In genomic region chr19:24030511-24030870, GRCm38 (mm10) we compare ENCODE assay signal across 7 mouse cellular contexts. TPM values are rescaled to one million over a fixed set of nuclear protein-coding genes. Genes with fewer than 3 reads are reported as not detected.
DNase-seq lines count a peak whose midpoint lies in the region; ATAC-seq and TF ChIP-seq lines count a peak whose summit lies in the region.

No protein-coding gene starts in this region.

- H3K4me3 ChIP-seq in embryonic facial prominence, embryonic 14.5 days (ENCODE audit: low read depth, low read length): peak overlapping the region; percentile 47
- peak overlapping the region; percentile 67 for H3K4me3 ChIP-seq in hindbrain, embryonic 10.5 days
- H3K4me3 ChIP-seq in limb, embryonic 10.5 days: peak overlapping the region; percentile 66
- H3K4me3 ChIP-seq in myocyte: no peak overlapping the region

- no peaks in the 10 kb centered on the region for H3K36me3 ChIP-seq in embryonic facial prominence, embryonic 14.5 days (ENCODE audit: control insufficient read depth, insufficient read depth, low read length)
- H3K36me3 ChIP-seq in hindbrain, embryonic 10.5 days: no peaks in the 10 kb centered on the region
- H3K36me3 ChIP-seq in limb, embryonic 10.5 days: no peaks in the 10 kb centered on the region
- H3K36me3 ChIP-seq in myocyte (ENCODE audit: control insufficient read depth, insufficient read depth): no peaks in the 10 kb centered on the region

- 0% methylated on average over 8 of the region's 49 CpGs for WGBS in embryonic facial prominence, embryonic 14.5 days
- WGBS in hindbrain, embryonic 10.5 days: 11% methylated on average over 48 of the region's 49 CpGs
- WGBS in limb, embryonic 10.5 days: 14% methylated on average over 42 of the region's 49 CpGs

- peak overlapping the region; percentile 90 for H3K4me2 ChIP-seq in embryonic facial prominence, embryonic 14.5 days (ENCODE audit: low read depth, low read length)
- peak overlapping the region; percentile 74 for H3K4me2 ChIP-seq in myocyte (ENCODE audit: low read depth)

- peak overlapping the region; percentile 62 for H3K9ac ChIP-seq in embryonic facial prominence, embryonic 14.5 days (ENCODE audit: low read depth, low read length)

- TF ChIP-seq POLR2A in myocyte (IDR thresholded peaks at IDR 0.05; ENCODE audit: insufficient read length, low read depth): no peak

- H3K27ac ChIP-seq in embryonic facial prominence, embryonic 14.5 days (replicated peaks; ENCODE audit: low read depth, low read length): no peak overlapping the region
- H3K27ac ChIP-seq in hindbrain, embryonic 10.5 days: peak overlapping the region; percentile 82
- H3K27ac ChIP-seq in limb, embryonic 10.5 days: peak overlapping the region; percentile 42

- peaks cover 53% of the 10 kb centered on the region for H3K27me3 ChIP-seq in embryonic facial prominence, embryonic 14.5 days (replicated peaks; ENCODE audit: control insufficient read depth, insufficient read depth, low read length)
- peaks cover 64% of the 10 kb centered on the region for H3K27me3 ChIP-seq in hindbrain, embryonic 10.5 days (ENCODE audit: insufficient read depth, poor library complexity, severe bottlenecking)
- peaks cover 62% of the 10 kb centered on the region for H3K27me3 ChIP-seq in limb, embryonic 10.5 days (ENCODE audit: low read depth, poor library complexity, severe bottlenecking)
- peaks cover 32% of the 10 kb centered on the region for H3K27me3 ChIP-seq in myocyte (ENCODE audit: control insufficient read depth, insufficient read depth, insufficient read length)

- DNase-seq in urinary bladder, adult 2 months (ENCODE audit: low spot score): peak; percentile 53
- no peak for DNase-seq in urinary bladder, postnatal 4 days (ENCODE audit: low spot score in 2 of 2)
- peak; percentile 23 for DNase-seq in embryonic facial prominence, embryonic 14.5 days (ENCODE audit: low spot score)
- DNase-seq in hindbrain, embryonic 10.5 days (ENCODE audit: low spot score): peak; percentile 39
- DNase-seq in limb, embryonic 10.5 days (ENCODE audit: low spot score): peak; percentile 55

- H3K4me1 ChIP-seq in embryonic facial prominence, embryonic 14.5 days (ENCODE audit: control insufficient read depth, insufficient read depth, low read length): peaks cover 4% of the 10 kb centered on the region; the same call in 1 of the 2 replicates
- peaks cover 74% of the 10 kb centered on the region for H3K4me1 ChIP-seq in hindbrain, embryonic 10.5 days (replicated peaks)
- H3K4me1 ChIP-seq in limb, embryonic 10.5 days: peaks cover 20% of the 10 kb centered on the region

- peak; percentile 57 for ATAC-seq in embryonic facial prominence, embryonic 14.5 days (ENCODE audit: low read depth)
- ATAC-seq in granulocyte monocyte progenitor cell, adult 5-6 weeks (replicated peaks; ENCODE audit: poor library complexity, severe bottlenecking): no peak; the same call in 1 of the 2 replicates

- H3K79me2 ChIP-seq in myocyte (ENCODE audit: control insufficient read depth, insufficient read depth): no peaks in the 10 kb centered on the region

- H3ac ChIP-seq in myocyte (ENCODE audit: control insufficient read depth, insufficient read length): peak overlapping the region; percentile 16

- H3K9me3 ChIP-seq in embryonic facial prominence, embryonic 14.5 days (ENCODE audit: control insufficient read depth, low read length): no peaks in the 10 kb centered on the region
- no peaks in the 10 kb centered on the region for H3K9me3 ChIP-seq in hindbrain, embryonic 10.5 days
- H3K9me3 ChIP-seq in limb, embryonic 10.5 days (replicated peaks): no peaks in the 10 kb centered on the region

TF ChIP-seq in myocyte, 11 proteins besides CTCF, POLR2A, EP300 and RAD21:
- TF ChIP-seq MYOD1 (IDR thresholded peaks at IDR 0.05; ENCODE audit: control insufficient read depth in 1 of 3, insufficient read length in 2 of 3, low read depth in 2 of 3): no peak
- TF ChIP-seq SRF (IDR thresholded peaks at IDR 0.05; ENCODE audit: control insufficient read depth, insufficient read length, low read depth): no peak
- no peak for TF ChIP-seq POLR2AphosphoS2 (IDR thresholded peaks at IDR 0.05; ENCODE audit: insufficient read length, low read depth)
- no peak for TF ChIP-seq MAX (IDR thresholded peaks at IDR 0.05; ENCODE audit: low read depth)
- TF ChIP-seq E2F4 (IDR thresholded peaks at IDR 0.05; ENCODE audit: insufficient read depth): no peak
- TF ChIP-seq REST (IDR thresholded peaks at IDR 0.05; ENCODE audit: insufficient read depth, insufficient read length): no peak
- no peak for TF ChIP-seq TCF3 (IDR thresholded peaks at IDR 0.05; ENCODE audit: insufficient read length, low read depth)
- TF ChIP-seq CEBPB (IDR thresholded peaks at IDR 0.05; ENCODE audit: insufficient read depth, poor library complexity, severe bottlenecking): no peak
- no peak for TF ChIP-seq MYOG (IDR thresholded peaks at IDR 0.05; ENCODE audit: control insufficient read depth in 1 of 3, insufficient read depth in 1 of 3, insufficient read length in 2 of 3, low read depth in 2 of 3)
- no peak for TF ChIP-seq TCF12 (IDR thresholded peaks at IDR 0.05; ENCODE audit: insufficient read depth, poor library complexity, severe bottlenecking)
- TF ChIP-seq USF1 (IDR thresholded peaks at IDR 0.05; ENCODE audit: low read depth): no peak

RNA-seq across cellular contexts. Expression of gene Fam189a2, which starts 0.3 kb away (rescaled TPM):
- polyA plus RNA-seq in urinary bladder, adult 2 months (2012; rRNA removed): 34.3 and 35.5 TPM in 2 replicates
- polyA plus RNA-seq in embryonic facial prominence, embryonic 14.5 days (2014; fragmentation: Nextera tagmentation; extraction: Ambion mirVana): 1.6 and 1.9 TPM in 2 replicates
- 0.60 and 0.98 TPM in 2 replicates for polyA plus RNA-seq in hindbrain, embryonic 10.5 days (2016; fragmentation: Nextera tagmentation; extraction: Ambion mirVana)
- polyA plus RNA-seq in limb, embryonic 10.5 days (2016; fragmentation: Nextera tagmentation; extraction: Ambion mirVana): 0.20 and 0.28 TPM in 2 replicates
- 1.9 TPM for polyA plus RNA-seq in myocyte (2012; fragmentation: generic; extraction: Trizol)
- not detected in 2 replicates for total RNA-seq in granulocyte monocyte progenitor cell, adult 5-6 weeks (2014; fragmentation: Nextera tagmentation)
- total RNA-seq in granulocyte monocyte progenitor cell, adult 5-6 weeks (2017): not detected in 2 replicates

Comparison
In these comparisons a context has a peak if more than half of its experiments do, and no peak if none do; other contexts are left out.
1. DNase-seq: peak in urinary bladder, adult 2 months (single experiment), embryonic facial prominence, embryonic 14.5 days (single experiment), hindbrain, embryonic 10.5 days (single experiment) and limb, embryonic 10.5 days (single experiment); none in urinary bladder, postnatal 4 days (0 of 2).
2. RNA of gene Fam189a2, which starts 0.3 kb away (polyA plus RNA-seq): 34.3 to 35.5 TPM in urinary bladder, adult 2 months; 1.6 to 1.9 TPM in embryonic facial prominence, embryonic 14.5 days, 1.9 TPM in myocyte (single experiment), 0.60 to 0.98 TPM in hindbrain, embryonic 10.5 days and 0.20 to 0.28 TPM in limb, embryonic 10.5 days; every median in the first group is over 10 times any median in the second.